Mouse (Mus musculus) small intestine, adult 2 months (tissue): ENCODE data around the gene Ndufs2.
A peak's percentile ranks its signal among the peaks of the same experiment; 100 is the strongest.

Experiments used
- CTCF ChIP-seq: fragments of 200-500 bp; IDR thresholded peaks from 2 replicates; pipeline ENCODE4 v1.5.1; 2012; ENCODE audit warnings: low read depth, mild to moderate bottlenecking, control low read depth, inconsistent platforms, low read length, moderate library complexity, mixed read lengths; ENCODE audit not compliant: insufficient replicate concordance, insufficient read length; ENCODE audit errors: extremely low read depth
- POLR2A ChIP-seq: fragments of 200-500 bp; IDR thresholded peaks from 2 replicates; pipeline ENCODE4 v1.6.1; 2012; ENCODE audit warnings: low read depth, mild to moderate bottlenecking, control low read depth, inconsistent platforms, low read length, moderate library complexity

DNA sequence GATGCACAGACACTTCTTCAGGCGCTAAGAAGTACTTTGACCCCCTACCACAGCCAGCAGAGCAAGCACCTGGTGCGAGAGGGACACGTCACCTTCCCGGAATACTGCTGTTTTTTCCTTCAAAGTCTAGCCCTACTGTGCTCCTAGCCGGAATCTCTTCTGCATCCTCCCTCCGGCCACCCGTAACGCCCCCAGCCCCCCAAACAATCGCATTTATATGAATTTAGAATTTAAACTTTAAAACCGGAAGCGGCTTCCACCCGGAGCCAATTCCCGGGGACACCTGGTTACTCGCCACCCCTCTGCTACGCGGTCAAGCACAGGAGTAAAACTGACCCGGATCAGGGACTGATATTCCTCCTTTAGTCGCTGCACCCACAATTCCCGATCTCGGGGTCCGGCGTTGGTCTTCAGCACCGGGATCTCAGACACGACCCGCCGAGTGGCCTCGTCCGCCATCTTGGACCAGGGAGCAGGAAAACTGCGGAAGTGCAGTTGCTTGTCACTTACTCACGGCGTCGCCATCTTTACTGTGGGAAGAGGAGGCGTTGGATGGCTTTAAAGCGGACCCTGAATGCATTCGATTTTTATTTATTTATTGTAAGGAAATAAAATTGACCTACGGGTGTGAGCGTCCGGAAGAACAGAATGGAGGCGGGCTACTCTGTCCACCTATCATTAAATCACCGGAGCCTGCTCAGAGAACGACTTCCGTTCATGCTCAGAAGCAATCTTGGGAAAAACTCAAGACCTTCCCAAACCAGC is 43.3 kb upstream of the Ndufs2 start, which contains the start of gene Ufc1:
- TF ChIP-seq CTCF (no peak), POLR2A (peak; percentile 57)
